Mouse (Mus musculus): ENCODE results near the gene Loxl3.

Gene Loxl3

DNA sequence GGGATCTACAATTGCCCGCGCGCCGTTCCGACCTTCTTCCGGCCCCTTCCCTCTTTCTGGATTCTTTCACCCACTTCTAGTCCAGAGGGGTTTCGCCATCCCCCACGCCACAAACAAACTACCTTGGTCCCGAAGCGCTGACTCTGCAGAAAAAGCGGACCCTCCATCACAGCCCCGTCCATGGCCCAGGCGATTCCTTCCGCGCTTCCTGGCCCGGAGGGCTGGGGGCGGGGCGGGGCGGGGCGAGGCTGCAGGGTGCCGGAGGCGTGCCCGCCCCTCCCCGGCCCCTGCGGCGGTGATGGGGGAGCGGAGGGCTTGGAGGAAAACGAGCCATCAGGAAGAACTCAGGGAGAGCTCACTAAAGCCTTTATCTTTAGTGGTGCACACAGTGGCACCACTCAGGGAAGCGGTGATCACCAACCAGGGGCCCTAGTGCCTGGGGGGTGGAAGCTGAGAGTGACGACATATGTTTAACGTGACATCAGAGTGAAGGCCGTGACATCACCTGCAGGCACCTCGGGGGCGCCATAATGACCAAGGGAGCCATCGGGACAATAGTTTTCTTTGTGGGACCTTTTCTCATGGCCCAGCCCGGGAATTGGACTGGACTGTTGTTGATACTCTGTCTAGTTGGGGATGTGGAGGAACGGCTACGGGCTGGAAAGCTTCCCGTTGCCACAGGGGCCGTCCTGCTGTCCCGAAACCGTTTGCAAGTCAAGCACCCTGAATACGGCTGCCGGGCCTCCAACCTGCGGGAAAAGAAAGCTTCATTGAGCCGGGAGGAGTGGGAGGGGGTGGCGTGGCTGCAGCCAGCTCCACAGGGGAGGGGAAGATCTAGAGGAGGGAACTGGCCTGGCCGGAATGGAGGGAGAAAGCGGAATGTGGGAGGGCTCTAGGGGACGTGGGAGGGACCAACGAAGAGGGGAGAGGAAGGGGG, at the start of gene Loxl3, which contains the start of gene Dok1:
Gene Loxl3, plus strand, starts transcription at position 925 of the 937 bp plus-strand sequence.
Gene Dok1, minus strand, starts transcription at position 223 of the 937 bp plus-strand sequence.
- DNase-seq (ENCODE audit: low read depth, low spot score) = peak; percentile 79

DNA sequence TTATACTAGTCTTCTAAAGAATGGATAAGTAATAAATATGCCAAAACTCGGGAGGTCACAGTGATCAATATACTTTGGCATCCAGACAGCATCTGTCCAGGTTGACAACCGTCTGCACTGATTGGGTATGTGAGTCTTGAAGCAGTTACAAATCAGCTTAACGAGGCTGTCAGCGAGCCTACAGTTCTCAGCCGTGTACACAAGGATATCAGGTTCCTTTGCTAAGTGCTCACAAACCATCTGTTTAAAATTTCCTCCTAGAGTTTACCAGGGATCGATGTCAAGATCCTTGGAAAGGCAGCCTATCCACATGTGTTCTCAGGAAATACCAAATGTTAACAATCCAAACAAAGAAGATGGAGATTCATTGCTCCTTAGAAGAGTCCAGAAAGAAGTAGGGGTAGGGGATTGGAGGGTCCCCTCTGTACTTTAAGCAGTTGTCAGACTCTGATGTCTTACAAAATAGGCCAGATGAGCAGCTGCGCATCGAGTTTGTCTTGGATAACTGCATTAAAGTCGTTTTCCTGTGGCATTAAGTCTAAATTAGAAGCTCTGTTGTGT, 46.5 kb upstream of the Loxl3 start:
- no peak for DNase-seq (ENCODE audit: low read depth, low spot score)

DNA sequence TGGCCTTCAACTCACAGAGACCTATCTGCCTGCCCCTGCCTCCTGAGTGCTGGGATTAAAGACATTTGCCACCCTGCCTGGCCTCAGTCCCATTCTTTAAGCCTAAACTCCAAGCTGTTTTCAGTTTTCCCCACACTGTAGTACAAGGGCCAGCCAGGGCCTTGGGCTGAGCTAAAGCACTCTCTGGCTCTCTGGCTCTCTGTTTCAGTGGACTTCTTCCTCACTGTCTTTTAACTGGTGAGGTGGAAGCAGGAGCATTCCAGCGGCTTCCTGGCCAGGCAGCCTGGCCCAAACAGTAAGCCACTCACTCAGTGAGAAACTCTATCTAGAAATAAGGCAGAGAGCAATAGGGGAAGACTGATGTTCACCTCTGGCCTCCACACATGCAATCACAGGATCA, 40.3 kb upstream of the Loxl3 start:
- no peak for DNase-seq (ENCODE audit: low read depth, low spot score)

DNA sequence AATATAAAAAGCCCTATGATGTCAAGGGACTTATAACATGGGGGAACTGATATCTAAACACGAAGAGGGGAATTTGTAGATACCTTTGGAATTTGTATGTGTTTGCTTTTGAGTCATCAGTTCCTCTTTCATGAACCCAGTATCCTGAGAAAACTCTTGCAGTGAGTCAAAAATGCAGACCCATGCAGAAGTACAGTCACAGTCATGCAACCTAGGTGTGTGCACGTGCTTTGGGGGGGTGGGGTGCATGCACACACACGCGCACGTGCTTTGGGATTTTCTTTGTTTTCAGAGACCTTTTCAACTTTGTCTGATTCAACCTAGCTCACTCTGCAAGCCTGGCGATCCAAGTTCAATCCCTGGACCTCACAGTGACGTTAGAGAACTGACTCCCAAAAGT, 39.6 kb upstream of the Loxl3 start:
- DNase-seq (ENCODE audit: low read depth, low spot score) = no peak

DNA sequence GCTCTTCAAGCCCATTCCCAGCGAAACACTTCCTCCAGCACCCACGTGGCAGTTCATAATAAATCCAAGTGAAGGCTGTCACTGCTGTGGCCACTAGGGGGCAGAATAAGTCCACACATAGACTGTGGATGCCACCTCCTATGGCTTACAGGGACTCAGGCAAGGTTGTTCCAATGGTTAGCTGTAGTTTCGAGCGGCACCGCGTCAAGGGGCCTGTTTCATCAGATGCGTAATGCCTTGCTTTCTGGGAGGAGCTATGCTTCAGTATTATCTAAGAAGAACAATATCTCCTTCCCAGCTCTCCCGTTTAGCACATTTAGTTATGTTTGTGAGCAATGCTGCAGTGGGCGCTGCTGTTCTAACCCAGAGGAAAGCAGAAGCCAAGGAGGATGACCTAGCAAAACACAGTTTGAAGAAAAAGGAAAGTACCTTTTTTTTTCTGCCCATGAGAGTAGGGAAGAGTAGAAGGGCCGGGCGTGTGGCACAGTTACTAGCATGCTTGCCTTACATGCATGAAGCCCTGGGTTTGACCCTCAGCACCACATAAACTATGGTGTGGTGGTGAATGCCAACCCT, 37.1 kb upstream of the Loxl3 start:
- peak; percentile 94 for DNase-seq (ENCODE audit: low read depth, low spot score)

DNA sequence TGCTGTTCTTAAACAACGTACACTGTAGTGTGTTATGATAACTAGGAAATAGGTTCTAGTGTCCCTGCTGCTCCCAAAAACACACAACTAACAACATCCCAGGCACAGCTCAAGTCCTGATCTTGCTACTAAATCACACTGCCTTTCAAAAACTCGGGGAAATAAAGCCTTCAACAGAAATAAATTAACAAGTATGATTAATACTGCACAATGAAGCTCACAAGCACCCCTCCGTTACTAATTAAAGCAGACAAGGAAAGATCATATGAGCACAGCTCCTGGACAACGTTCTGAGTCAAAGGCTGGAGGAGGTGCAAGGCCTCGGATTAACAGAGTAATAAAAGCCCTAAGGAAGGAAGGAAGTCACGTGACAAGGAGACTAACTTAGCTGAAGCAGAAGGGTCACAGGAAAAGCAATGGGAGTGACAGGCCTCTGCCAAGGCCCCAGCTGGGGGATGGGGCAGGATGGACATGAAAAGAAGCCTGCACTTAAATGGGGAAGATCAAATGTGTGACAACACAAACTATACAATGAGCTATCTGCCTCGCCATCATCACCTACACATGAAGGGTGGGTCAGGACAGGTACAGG, 36.4 kb upstream of the Loxl3 start:
- DNase-seq (ENCODE audit: low read depth, low spot score) = no peak

DNA sequence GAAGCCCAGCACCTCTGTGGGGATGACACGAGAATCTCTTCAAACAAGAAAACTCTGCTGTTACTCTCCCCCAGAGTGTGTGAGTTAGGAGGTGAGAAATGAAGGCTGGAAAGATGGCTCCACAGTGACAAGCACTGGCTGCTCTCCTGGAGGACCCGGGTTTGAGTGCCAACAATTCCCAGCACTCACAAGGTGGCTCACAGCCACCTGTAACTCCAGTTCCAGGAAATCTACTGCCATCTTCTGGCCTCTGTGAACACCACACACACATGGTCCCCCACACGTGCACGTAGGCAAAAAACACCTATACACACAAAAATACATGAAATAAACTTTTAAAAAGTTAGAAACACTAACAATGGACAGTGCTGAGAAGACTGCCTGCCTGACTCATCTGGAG, 35.6 kb upstream of the Loxl3 start:
- peak; percentile 43 for DNase-seq (ENCODE audit: low read depth, low spot score)

DNA sequence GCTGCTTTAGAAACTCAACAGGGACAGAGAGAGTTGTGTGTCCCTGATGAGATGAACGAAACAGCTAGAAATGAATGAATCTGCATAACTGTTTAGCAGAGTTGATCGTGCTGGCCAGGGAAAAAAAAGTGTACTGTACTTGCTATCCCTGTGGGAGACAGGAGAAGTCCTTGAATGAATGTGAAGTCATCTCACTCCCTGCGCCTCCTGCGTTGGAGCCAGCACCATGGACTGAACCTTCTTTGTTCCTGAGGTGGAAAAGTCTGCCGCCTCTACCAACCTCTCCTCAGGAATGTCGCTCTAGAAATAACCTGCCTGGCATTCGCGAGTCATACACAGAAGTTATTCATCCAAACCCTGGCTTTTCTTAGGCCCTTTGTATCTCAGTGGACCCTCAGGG, 34.0 kb upstream of the Loxl3 start:
- DNase-seq (ENCODE audit: low read depth, low spot score) = no peak

DNA sequence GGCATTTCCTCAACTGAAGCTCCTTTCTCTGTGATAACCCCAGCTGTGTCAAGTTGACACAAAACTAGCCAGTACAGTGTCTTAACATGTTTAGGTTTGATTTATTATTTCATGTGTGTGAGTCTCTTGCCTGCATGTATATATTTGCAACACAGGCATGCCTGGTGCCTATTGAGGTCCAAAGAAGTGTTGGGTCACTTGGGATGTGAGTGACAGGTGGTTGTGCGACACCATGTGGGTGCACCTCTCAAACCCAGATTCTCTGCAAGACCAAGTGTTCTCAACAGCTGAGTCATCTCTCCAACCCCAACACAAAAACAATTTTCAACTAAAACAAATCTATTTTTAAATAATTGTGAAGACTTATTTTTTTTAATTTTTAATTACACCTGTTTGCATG, 30.9 kb upstream of the Loxl3 start:
- no peak for DNase-seq (ENCODE audit: low read depth, low spot score)

DNA sequence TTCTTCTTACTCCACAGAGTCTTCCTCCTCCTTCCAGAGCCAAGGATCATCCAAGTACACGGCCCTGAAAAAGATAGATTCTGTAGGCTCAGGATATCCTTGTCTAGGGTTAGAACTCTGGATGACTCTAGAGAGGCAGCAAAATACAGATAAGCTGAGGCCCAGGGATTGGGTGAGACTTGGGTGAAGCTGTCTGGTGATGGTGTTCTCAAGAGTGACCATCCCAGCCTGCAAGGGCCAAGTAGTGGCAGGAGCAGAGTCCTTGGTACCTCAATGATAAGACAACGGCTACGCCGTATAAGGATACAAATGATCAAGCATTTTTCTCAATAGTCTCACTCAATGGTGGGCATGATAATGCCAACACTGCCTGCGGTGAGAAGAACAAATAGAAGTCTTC, 30.1 kb upstream of the Loxl3 start:
- DNase-seq (ENCODE audit: low read depth, low spot score) = no peak

DNA sequence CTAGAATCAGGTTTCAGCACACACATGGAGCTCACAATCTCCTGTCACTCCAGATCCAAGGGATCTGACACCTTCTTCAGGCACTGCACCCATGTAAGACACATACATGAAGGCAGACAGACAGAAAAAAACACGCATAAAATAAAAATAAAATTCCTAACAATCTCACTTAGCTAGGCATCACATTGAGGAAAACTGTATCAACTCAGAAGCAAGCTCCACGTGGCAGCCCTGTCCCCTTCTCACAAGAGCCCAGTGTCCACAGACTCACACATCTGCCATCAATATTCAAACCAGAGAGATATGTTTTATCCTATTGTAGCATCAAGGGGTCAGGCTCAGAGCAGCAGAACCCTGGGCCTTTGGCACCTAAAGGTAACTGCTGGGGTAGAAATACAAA, 29.7 kb upstream of the Loxl3 start:
- DNase-seq (ENCODE audit: low read depth, low spot score) = no peak

DNA sequence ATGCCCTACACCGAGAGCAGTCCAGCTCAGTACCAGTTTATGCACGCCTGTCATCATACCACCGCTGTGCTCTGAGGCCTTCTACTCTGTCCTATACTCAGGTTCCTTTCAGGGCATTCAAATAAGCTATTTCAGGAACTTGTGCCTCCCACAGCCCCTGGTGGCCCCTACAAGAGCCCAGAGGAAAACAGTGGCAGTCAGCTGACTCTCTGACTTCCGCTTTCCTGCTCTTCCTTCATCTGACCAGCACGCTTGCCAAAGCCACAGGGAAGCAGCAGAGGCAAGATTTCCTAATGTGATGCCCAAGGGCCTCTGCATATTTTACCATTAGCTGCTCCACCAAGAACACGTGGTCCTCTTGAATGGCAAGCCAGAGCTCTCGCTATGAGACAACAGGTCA, 29.1 kb upstream of the Loxl3 start:
- no peak for DNase-seq (ENCODE audit: low read depth, low spot score)

DNA sequence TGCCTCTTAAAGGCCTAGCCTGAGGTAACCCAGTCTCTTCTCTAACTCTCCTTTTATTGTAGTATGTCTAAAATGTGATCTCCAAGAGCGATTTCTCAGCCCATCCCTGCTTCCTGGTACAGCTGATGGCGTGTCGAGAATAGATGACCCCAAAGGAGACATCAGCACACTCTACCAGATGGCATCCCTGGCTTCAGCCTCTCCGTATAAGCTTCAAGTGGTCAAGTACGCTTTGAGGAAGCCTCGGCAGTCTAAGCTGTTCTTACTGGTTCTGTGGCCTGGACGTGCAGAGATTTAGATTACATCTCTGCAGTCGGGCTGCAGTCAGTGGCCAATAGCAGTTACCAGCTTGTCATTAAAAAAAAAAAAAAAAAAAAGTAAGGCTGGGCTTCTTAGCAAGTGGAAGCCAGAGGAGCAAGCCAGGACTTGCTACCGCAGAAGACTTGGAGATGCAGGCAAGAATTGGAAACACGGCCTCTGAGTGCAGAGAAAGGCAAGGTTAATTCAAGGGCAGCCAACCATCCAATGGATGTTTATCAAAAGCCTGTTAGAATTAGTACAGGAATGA, 28.4 kb upstream of the Loxl3 start:
- DNase-seq (ENCODE audit: low read depth, low spot score) = no peak

DNA sequence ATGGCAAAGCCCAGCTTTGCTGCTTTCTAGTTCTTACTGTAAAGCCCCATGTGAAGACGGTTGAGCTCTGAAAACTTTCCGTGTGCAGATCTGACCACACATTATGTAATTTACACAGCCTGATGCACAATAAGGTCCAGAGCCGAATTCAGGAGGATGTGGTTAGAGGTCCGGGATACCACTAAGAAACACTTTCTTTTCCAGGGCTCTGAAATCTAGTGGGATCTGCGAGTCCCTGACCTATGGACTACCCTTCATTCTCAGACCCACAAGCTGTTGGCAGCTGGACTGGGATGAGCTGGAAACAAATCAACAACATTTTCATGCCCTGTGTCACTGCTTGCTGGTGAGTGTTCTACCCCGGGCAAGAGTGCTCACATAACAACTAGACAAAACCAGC, 27.9 kb upstream of the Loxl3 start:
- no peak for DNase-seq (ENCODE audit: low read depth, low spot score)

DNA sequence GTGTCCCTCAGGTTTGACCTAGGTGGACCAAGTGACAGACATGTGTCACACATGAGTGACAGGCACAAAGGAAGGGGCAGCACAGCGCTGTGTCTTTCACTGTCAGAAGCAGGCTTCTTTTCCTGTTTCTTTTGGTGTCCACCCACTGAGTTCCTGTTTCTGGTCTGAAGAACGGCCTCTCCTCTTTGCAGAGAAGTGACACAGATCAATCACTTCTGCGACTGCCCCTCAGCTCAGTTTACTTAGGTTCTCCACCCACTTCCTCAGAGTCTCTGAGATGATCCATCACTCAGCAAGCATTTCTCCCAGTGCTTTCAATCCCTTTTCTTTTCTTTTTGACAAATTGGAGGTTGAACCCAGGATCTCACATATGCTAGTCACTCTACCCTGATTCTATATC, 25.3 kb upstream of the Loxl3 start:
- DNase-seq (ENCODE audit: low read depth, low spot score) = no peak

DNA sequence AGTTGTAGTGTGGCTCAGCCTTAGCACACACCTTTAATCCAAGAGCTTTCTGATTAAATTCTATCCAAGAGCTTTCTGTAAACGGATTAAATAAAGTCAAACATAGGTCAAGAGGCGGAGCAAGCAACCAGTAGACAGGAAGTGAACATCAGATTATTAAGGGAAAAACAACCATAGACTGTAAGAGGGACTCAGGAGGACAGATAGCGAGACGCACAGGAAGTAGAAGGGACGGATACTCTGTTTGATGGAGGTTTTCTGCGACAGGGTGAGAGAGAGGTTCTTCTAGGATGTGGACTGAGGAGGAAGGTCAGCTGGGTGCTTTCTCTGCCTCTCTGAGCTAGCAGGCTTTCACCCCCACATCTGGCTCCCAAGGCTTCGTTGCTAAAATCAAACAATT, 24.0 kb upstream of the Loxl3 start:
- DNase-seq (ENCODE audit: low read depth, low spot score) = no peak

DNA sequence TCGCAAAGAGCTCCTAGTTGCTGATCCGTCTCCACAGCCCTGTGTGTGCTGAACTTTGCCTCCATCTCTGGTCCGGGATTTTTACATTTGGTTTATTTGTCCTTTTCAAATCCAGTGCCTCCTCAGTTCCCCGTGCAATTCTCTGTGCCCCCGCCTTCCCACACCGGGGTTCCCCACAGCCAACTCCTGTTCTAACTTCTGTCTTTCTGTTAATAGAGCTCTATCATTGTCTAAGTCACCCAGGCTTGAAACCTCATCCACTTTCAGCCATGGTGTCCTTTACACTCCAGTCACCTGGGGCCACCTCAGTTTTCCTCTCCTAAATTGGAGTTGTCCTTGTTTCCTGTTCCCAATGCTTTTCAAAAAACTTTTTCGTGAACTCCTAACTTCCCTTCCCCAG, 22.7 kb upstream of the Loxl3 start:
- DNase-seq (ENCODE audit: low read depth, low spot score) = no peak

DNA sequence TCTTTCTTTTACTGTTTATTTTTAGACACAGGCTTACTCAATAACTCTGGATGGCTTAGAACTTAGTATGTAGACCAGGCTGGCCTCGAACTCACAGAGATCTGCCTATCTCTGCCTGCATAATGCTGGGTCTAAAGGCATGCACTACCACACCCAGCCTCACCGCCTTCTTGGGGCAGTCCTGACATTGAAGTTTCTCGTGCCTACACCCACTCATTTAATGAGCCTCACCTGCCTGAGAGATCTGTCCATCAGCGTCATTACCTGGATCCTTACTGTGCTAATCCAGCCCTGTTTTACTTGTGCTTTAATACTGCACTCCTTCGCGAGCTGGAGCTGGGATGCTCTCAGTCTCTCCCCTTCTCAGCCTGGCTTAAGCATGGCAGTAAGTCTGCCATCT, 22.2 kb upstream of the Loxl3 start:
- no peak for DNase-seq (ENCODE audit: low read depth, low spot score)

DNA sequence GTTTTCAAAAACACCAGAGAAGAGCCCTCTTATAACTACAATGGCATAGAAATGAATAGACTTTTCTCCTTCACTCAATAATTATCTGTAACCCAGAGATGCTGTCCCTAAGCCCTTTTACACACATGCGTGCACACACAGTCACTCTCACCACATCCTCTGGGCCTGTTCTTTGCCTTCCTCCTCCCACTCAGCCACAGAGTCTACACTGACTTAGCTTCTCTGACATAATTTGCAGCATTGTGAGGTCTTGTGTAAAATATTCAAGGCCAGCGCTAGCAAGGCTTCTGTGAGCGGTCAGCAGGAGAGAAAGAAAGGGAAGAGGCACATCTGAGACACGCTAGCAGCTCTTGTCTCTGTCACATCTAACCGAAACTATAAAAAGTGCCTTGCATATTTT, 20.5 kb upstream of the Loxl3 start:
- no peak for DNase-seq (ENCODE audit: low read depth, low spot score)

DNA sequence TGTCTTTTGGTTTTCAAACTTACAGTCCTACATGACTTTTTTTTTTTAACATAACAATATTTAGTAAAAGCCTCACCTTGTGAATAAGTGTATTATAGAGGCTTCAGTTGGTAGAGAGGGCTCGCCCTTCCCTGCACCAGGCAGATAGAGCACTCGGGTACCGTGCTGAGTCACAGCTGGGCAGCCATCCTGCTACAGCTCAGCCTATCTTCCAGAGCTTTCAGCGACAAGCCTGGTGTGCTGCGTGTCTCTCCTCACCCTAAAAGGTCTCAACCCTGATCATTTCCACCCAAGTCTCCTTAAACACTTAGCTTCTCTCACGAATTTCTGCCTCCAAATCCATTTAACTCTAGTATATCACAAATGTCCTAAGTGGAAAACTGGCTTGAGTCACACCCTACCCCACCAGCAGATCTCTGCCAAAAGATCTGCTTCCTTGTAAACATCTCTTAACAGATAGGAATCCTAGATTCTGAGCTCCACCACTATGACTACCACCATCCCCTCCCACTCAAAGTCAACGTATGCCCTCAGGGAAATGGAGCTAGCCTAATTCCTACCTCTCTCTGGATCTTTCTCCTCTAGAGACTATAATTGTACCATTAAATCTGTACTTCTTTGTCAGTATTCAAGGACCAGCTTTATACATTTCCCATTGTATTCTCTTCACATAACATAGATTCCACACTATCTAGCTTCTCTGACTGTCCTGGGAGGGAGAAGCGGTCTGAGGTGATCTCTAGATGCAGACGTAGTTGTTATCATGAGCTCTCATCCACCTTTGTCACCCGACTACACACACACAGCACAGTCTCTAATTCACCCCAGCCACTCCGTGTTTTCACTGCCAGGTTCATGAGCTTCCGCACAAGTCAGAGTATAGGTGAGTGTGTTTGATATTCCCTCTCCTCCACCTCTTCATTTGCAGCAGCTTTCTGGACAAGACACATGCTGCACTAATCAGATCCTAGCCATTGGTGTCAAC, 19.2 kb upstream of the Loxl3 start:
- no peak for DNase-seq (ENCODE audit: low read depth, low spot score)

DNA sequence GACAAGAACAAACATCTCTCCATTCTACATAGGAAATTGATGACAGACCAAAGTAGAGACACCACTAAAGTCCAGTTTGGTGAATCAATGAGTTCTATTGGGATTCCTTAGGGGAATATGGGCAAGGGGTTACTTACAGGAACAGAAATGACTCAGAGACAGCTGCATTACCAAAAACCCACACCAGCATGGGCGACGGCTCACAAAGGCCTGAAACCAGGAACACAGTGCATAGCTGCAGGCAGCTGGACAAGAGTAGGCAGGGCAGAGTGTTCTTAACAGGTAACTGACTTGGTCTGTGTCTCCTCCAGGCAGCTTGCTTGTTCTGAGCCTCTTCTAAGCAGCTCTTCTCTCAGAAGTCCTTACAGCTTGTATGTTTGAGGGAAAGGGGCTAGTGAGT, 18.2 kb upstream of the Loxl3 start:
- no peak for DNase-seq (ENCODE audit: low read depth, low spot score)
